Mouse (Mus musculus) frontal cortex, postnatal 10 days (tissue): ENCODE data around the gene Scmh1.

ENCODE experiments used
- DNase-seq, 2 experiments: peaks; one replicate each; pipeline ENCODE4 v3.0.0; 2022; ENCODE audit warnings: low spot score in 2 of 2, mixed read lengths in 1 of 2

The Scmh1 gene

GRCm38 (mm10) chr4:120544896-120545295, 139.8 kb downstream of the Scmh1 start:
- no peak for DNase-seq

- DNase-seq: no peak
Observed at GRCm38 (mm10) chr4:120556592-120556991, 151.5 kb downstream of the Scmh1 start.

GRCm38 (mm10) chr4:120565726-120566125, 160.6 kb downstream of the Scmh1 start:
- no peak for DNase-seq

GRCm38 (mm10) chr4:120568005-120568404, 162.9 kb downstream of the Scmh1 start:
- DNase-seq: no peak

- peak in 1 of 2 experiments; percentile 21 for DNase-seq
Observed at GRCm38 (mm10) chr4:120569025-120569424, 163.9 kb downstream of the Scmh1 start.

- DNase-seq: peak; percentile 87 to 94
Observed at GRCm38 (mm10) chr4:120569486-120570437, 164.7 kb downstream of the Scmh1 start, which contains the start of gene Ctps. Gene Ctps (minus strand): TSS chr4:120570276.

GRCm38 (mm10) chr4:120570438-120571069, 165.5 kb downstream of the Scmh1 start:
- no peak for DNase-seq

- no peak for DNase-seq
Observed at GRCm38 (mm10) chr4:120571070-120571464, 166.0 kb downstream of the Scmh1 start.

GRCm38 (mm10) chr4:120571691-120572090, 166.6 kb downstream of the Scmh1 start:
- DNase-seq: no peak
